Mouse (Mus musculus) brain, embryonic 14.5 days (tissue): ENCODE measurements around the gene Stard7.

Experiments used
- CTCF ChIP-seq: fragments of 200-500 bp; IDR thresholded peaks from 2 replicates; pipeline ENCODE4 v1.5.1; 2012; ENCODE audit warnings: inconsistent platforms, mild to moderate bottlenecking, moderate library complexity, borderline replicate concordance; ENCODE audit not compliant: insufficient read depth, insufficient read length; ENCODE audit errors: extremely low read depth
- POLR2A ChIP-seq: fragments of 200-500 bp; IDR thresholded peaks from 2 replicates; pipeline ENCODE4 v1.6.1; 2012; ENCODE audit warnings: mild to moderate bottlenecking, inconsistent platforms, borderline replicate concordance; ENCODE audit not compliant: poor library complexity, insufficient read depth, insufficient read length, severe bottlenecking; ENCODE audit errors: extremely low read depth

- TF ChIP-seq CTCF: no peak
- no peak for TF ChIP-seq POLR2A
These were observed 49.1 kb downstream of the Stard7 start for GRCm38 (mm10) chr2:127319071-127319470.
